19 mouse cellular contexts compared by ENCODE assay signal in genomic region chr19:53621681-53622080, GRCm38 (mm10). TPM values are rescaled to one million over a fixed set of nuclear protein-coding genes. Genes with fewer than 3 reads are reported as not detected.
DNase-seq lines count a peak whose midpoint lies in the region; ATAC-seq lines count a peak whose summit lies in the region.
"Had no signal": no experiment of that assay in that cellular context is flagged by ENCODE, and none has a peak within 500 bp of the region (broad histone marks: within the 10 kb centered on the region; RNA-seq: fewer than 3 reads in every experiment).

No protein-coding gene starts in this region.

- no peak for ATAC-seq in midbrain, embryonic 11.5 days (ENCODE audit: low FRiP score)
- no peak for ATAC-seq in midbrain, embryonic 15.5 days (replicated peaks)
- ATAC-seq: activated CD4-positive, CD25-positive, alpha-beta regulatory T cell, adult 4 months; CD4-positive, CD25-positive, alpha-beta regulatory T cell, adult 4 months; Patski had no signal

- intact Hi-C loops in heart, postnatal 14 days (cut with DNase I), result no loop called here

- H3K4me2 ChIP-seq in midbrain, embryonic 11.5 days, result no peak overlapping the region
- H3K4me2 ChIP-seq in midbrain, embryonic 15.5 days, result no peak overlapping the region

- peaks cover 12% of the 10 kb centered on the region for H3K36me3 ChIP-seq in midbrain, embryonic 11.5 days (ENCODE audit: control insufficient read depth, insufficient read depth, low read length)
- H3K36me3 ChIP-seq in midbrain, embryonic 15.5 days (replicated peaks), result peaks cover 54% of the 10 kb centered on the region

- WGBS in midbrain, embryonic 11.5 days, result 93% methylated on average over 13 of the region's 13 CpGs
- 88% methylated on average over 13 of the region's 13 CpGs for WGBS in midbrain, embryonic 15.5 days

- no peak overlapping the region for H3K27ac ChIP-seq in midbrain, embryonic 11.5 days (ENCODE audit: low read depth, low read length)
- no peak overlapping the region for H3K27ac ChIP-seq in midbrain, embryonic 15.5 days

- no peaks in the 10 kb centered on the region for H3K27me3 ChIP-seq in midbrain, embryonic 11.5 days (ENCODE audit: control insufficient read depth, insufficient read depth, low read length)
- no peaks in the 10 kb centered on the region for H3K27me3 ChIP-seq in midbrain, embryonic 15.5 days (replicated peaks)
- H3K27me3 ChIP-seq: CH12.LX, Patski had no signal

- no peak overlapping the region for H3K4me3 ChIP-seq in midbrain, embryonic 11.5 days (ENCODE audit: low read depth, low read length)
- H3K4me3 ChIP-seq in midbrain, embryonic 15.5 days, result no peak overlapping the region

- H3K9me3 ChIP-seq in midbrain, embryonic 11.5 days (ENCODE audit: control insufficient read depth, low read length), result no peaks in the 10 kb centered on the region
- no peaks in the 10 kb centered on the region for H3K9me3 ChIP-seq in midbrain, embryonic 15.5 days
- H3K9me3 ChIP-seq: G1E had no signal

- H3K4me1 ChIP-seq in midbrain, embryonic 11.5 days (ENCODE audit: control insufficient read depth, insufficient read depth, low read length), result no peaks in the 10 kb centered on the region
- no peaks in the 10 kb centered on the region for H3K4me1 ChIP-seq in midbrain, embryonic 15.5 days

- H3K9ac ChIP-seq in midbrain, embryonic 11.5 days (ENCODE audit: low read length), result no peak overlapping the region
- no peak overlapping the region for H3K9ac ChIP-seq in midbrain, embryonic 15.5 days

- DNase-seq in heart, adult 11 months, result peak; percentile 57
- no peak for DNase-seq in heart, postnatal 14 days
- DNase-seq in midbrain, embryonic 11.5 days (ENCODE audit: low spot score, missing footprints), result peak; percentile 62
- DNase-seq: adrenal gland, adult 2 months; adrenal gland, adult 8-10 months; adrenal gland, postnatal 10 days; adrenal gland, postnatal 14 days; adrenal gland, postnatal 25 days; adrenal gland, postnatal 36 days; B cell, adult 2 months; cerebellum, adult 11 months; cerebellum, adult 11-12 months; cerebellum, adult 18-20 months had no signal

RNA-seq across cellular contexts. Expression of gene Smc3, which starts 21.5 kb away (rescaled TPM):
- total RNA-seq in heart, postnatal 14 days (2021), result 10 to 100 TPM; 22.1 to 22.8 TPM
- polyA plus RNA-seq in midbrain, embryonic 11.5 days (2014; fragmentation: Nextera tagmentation; extraction: Ambion mirVana), result 95.1 and 102 TPM in 2 replicates
- polyA plus RNA-seq in midbrain, embryonic 15.5 days (2015; fragmentation: Nextera tagmentation; extraction: Ambion mirVana), result 60.0 and 61.1 TPM in 2 replicates

RNA-seq across cellular contexts. Expression of gene Nutf2-ps1, which starts 32.8 kb away (rescaled TPM):
- 10 to 100 TPM; 85.0 to 85.9 TPM for total RNA-seq in heart, postnatal 14 days (2021)
- 516 and 544 TPM in 2 replicates for polyA plus RNA-seq in midbrain, embryonic 11.5 days (2014; fragmentation: Nextera tagmentation; extraction: Ambion mirVana)
- 219 and 237 TPM in 2 replicates for polyA plus RNA-seq in midbrain, embryonic 15.5 days (2015; fragmentation: Nextera tagmentation; extraction: Ambion mirVana)

RNA-seq across cellular contexts. Expression of gene Rbm20, which starts 55.4 kb away (rescaled TPM):
- total RNA-seq in heart, postnatal 14 days (2021), result 100 to 1,000 TPM; 224 to 225 TPM
- 0.73 and 1.0 TPM in 2 replicates for polyA plus RNA-seq in midbrain, embryonic 11.5 days (2014; fragmentation: Nextera tagmentation; extraction: Ambion mirVana)
- polyA plus RNA-seq in midbrain, embryonic 15.5 days (2015; fragmentation: Nextera tagmentation; extraction: Ambion mirVana), result 0.87 and 1.0 TPM in 2 replicates

Comparison
In these comparisons a context has a peak if more than half of its experiments do, and no peak if none do; other contexts are left out.
1. DNase-seq: peak in heart, adult 11 months (single experiment) and midbrain, embryonic 11.5 days (single experiment); none in heart, postnatal 14 days (0 of 2).